Mouse (Mus musculus): ENCODE measurements around the gene Dnase1l1. TPM values are rescaled to one million over a fixed set of nuclear protein-coding genes. Genes with fewer than 3 reads are reported as not detected.
A peak's percentile ranks its signal among the peaks of the same experiment; 100 is the strongest.

Gene Dnase1l1
- polyA plus RNA-seq, 1 experiment from 2014 or later, result 5.7 TPM

DNA sequence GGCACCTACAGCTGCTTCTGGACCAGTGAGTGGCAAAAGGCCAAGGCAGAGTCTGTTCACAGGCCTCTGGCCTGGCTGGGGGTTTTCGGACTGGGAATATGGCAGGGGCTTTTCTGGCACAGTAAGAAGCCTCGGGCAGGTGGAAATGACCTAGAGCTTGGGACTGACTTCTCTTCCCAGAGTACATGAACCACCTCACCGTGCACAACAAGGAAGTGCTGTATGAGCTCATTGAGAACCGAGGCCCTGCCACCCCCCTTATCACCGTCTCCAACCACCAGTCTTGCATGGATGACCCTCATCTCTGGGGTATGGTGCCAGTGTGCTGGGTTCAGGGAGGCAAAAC is 928 bp upstream of the Dnase1l1 start:
- H3K4me3 ChIP-seq, result peak overlapping the region; percentile 57
- no peak overlapping the region for H3K27ac ChIP-seq
- H3K9me3 ChIP-seq, result no peaks in the 10 kb centered on the region
- peak overlapping the region; percentile 70 for H3K4me2 ChIP-seq (replicated peaks)
- 0 out of 2 replicates have a peak, but pooled peaks cover 7% of the 10 kb centered on the region for H3K4me1 ChIP-seq
- 43% methylated on average over 5 of the region's 5 CpGs for WGBS
- no peaks in the 10 kb centered on the region for H3K27me3 ChIP-seq (replicated peaks)
- ATAC-seq (ENCODE audit: low FRiP score, low read depth), result no peak; the same call in 1 of the 2 replicates
- H3K9ac ChIP-seq, result peak overlapping the region; percentile 69
- H3K36me3 ChIP-seq, result no peaks in the 10 kb centered on the region

GRCm38 (mm10) chrX:74282395-74283091 is 406 bp upstream of the Dnase1l1 start:
- peak overlapping the region; percentile 57 for H3K4me3 ChIP-seq
- H3K36me3 ChIP-seq, result no peaks in the 10 kb centered on the region
- no peaks in the 10 kb centered on the region for H3K27me3 ChIP-seq (replicated peaks)
- H3K27ac ChIP-seq, result no peak overlapping the region
- H3K9ac ChIP-seq, result peak overlapping the region; percentile 69
- 0 out of 2 replicates have a peak, but pooled peaks cover 7% of the 10 kb centered on the region for H3K4me1 ChIP-seq
- H3K9me3 ChIP-seq, result no peaks in the 10 kb centered on the region
- peak; percentile 85 for ATAC-seq (ENCODE audit: low FRiP score, low read depth)
- peak overlapping the region; percentile 70 for H3K4me2 ChIP-seq (replicated peaks)
- 24% methylated on average over 39 of the region's 39 CpGs for WGBS

DNA sequence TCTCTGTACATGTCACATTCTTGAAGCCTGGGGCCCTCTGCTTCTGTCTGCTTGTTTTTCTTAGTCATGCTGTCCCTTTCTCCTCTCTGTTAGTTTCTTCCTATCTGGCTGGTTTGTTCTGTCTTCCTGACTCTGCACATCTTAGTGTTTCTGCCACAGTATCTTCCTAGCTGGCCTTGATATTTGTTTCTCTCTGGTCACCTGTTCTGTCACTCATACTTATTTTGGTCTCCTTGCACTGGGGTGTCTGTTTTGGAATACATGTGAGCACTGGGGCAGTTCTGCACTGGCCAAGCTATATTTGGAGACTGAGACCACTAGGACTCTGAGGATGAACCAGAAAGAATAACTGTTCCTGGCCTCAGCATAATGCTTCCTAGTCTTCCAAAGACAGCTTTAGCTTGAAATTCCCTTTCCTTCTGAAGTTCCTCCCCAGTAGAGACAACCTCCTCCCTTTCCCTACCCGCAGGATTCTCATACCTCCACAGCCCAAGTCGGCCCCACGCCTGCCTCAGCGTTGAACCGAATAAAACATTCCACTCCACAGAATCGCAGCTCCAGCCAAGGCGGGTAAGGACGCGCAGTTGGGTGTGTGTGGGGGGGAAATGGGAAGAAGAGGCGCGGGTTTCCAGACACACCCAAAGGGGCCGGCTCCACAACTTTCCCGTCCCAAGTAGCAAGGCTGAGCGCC is 951 bp downstream of the Dnase1l1 start:
- Histone ChIP-seq H3K4me2 (replicated peaks) (peak overlapping the region; percentile 70), H3K9me3 (no peaks in the 10 kb centered on the region), H3K27ac (no peak overlapping the region), H3K9ac (peak overlapping the region; percentile 69; the same call in 1 of the 2 replicates), H3K4me3 (peak overlapping the region; percentile 57), H3K27me3 (replicated peaks) (no peaks in the 10 kb centered on the region), H3K36me3 (no peaks in the 10 kb centered on the region), H3K4me1 (0 out of 2 replicates have a peak, but pooled peaks cover 7% of the 10 kb centered on the region)
- WGBS, result 20% methylated on average over 14 of the region's 14 CpGs
- ATAC-seq (ENCODE audit: low FRiP score, low read depth), result no peak

DNA sequence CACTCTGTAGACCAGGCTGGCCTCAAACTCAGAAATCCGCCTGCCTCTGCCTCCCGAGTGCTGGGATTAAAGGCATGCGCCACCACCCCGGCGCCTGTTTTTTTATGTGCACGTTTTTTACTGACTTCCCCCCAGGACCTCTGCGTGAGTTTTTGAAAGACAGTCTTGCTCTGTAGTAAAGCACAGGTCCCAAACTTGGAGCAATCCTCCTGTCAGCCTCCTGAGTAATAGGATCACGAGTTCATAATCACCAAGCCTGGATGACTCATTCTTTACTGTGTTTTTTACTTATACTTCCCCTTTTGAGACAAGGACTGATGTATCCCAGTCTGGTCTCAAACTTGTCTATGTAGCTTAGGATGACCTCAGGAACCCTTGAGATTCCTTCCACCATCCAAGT is 4.2 kb downstream of the Dnase1l1 start:
- 76% methylated on average over 8 of the region's 8 CpGs for WGBS
- Histone ChIP-seq H3K9me3 (no peaks in the 10 kb centered on the region), H3K4me3 (no peak overlapping the region), H3K9ac (no peak overlapping the region), H3K4me1 (no peaks in the 10 kb centered on the region), H3K27ac (no peak overlapping the region), H3K4me2 (replicated peaks) (no peak overlapping the region), H3K36me3 (no peaks in the 10 kb centered on the region), H3K27me3 (replicated peaks) (no peaks in the 10 kb centered on the region)
- no peak for ATAC-seq (ENCODE audit: low FRiP score, low read depth)

- no peaks in the 10 kb centered on the region; the same call in 1 of the 2 replicates for H3K36me3 ChIP-seq
These were observed 8.5 kb downstream of the Dnase1l1 start for GRCm38 (mm10) chrX:74273422-74274322.

DNA sequence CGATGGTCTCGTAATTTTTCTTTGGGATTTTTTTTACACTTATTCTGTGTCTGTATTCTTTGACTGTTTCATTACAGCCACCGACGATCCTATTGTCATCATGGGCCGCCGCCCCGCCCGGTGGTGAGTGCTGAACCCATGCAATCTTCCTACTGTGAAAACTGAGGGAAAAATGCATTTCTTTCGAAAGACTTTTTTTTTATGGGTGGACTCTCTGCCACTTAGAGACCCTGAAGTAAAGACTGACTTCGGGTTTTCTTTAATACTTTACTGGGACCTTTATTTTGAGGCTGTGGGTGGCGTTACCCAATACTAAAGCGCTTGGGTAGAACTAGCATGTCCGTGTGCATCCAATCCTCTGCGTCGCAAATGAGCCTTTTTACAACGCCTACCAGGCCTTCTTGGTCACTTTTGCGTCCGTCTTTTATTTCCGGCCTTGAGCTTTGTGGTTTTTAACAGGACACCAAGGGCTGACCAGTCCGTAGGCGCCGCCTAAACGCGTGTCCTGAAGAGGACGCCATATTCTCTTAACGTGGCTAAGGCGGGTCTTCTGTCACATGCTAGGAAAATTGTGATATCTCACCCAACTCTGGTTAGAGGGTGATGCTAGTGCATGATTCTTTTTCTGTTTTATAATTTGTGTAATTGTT is 11.1 kb downstream of the Dnase1l1 start:
- H3K9me3 ChIP-seq, result no peaks in the 10 kb centered on the region
- no peaks in the 10 kb centered on the region for H3K27me3 ChIP-seq (replicated peaks)
- ATAC-seq (ENCODE audit: low FRiP score, low read depth), result no peak
- no peaks in the 10 kb centered on the region; the same call in 1 of the 2 replicates for H3K36me3 ChIP-seq
- no peak overlapping the region for H3K27ac ChIP-seq
- H3K4me2 ChIP-seq (replicated peaks), result peak overlapping the region; percentile 62
- H3K4me3 ChIP-seq, result peak overlapping the region; percentile 49
- no peaks in the 10 kb centered on the region for H3K4me1 ChIP-seq
- peak overlapping the region; percentile 72 for H3K9ac ChIP-seq
- WGBS, result 12% methylated on average over 27 of the region's 27 CpGs

More at GRCm38 (mm10) chrX:74273422-74274322, 8.5 kb downstream of the Dnase1l1 start:
- ATAC-seq (ENCODE audit: low FRiP score, low read depth), result no peak
- Histone ChIP-seq H3K4me1 (no peaks in the 10 kb centered on the region), H3K9me3 (no peaks in the 10 kb centered on the region), H3K4me2 (replicated peaks) (no peak overlapping the region), H3K9ac (no peak overlapping the region), H3K27me3 (replicated peaks) (no peaks in the 10 kb centered on the region), H3K4me3 (no peak overlapping the region), H3K27ac (no peak overlapping the region)
- 28% methylated on average over 10 of the region's 10 CpGs for WGBS

DNA sequence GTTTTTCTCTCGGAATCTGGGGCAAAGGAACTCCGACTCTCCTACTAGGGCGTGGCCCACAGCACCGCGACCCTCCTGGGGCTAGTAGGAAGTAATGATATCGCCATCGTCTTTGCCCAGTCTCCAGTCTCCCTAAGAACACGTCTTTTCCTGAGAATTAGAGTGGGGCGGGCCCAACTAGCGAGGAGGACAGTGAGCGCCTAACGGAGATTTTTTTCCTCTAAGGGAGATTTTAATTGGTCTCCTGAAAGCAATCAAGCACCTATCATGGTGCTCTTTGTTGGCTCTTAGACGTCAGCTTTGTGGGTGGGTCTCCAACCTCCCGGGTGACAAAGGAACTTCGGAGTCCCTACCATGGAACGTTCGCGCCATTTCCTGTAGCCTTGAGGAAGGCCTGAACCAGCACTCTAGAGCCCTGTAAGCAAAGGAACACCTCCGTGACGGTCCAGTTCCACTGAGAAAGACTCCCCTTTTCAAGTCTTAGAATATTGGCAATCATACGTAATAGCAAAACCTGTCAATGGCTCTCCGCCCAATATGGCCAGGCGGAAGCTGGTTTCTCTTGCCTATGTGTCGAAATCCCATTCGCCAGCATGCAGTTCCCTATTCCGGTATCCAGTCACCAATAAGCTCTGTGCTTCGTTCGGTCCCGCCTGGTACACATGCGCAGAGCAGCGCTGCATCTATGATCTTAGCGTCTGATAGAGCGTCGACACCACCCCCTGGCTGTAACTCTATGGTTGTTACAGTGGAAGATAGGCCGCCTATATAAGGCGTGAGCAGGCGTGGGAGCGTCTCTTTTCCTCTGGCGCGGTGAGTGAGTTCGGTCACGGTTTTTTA is 11.9 kb downstream of the Dnase1l1 start, which contains the start of gene Rpl10:
Gene Rpl10 (plus strand): TSS at position 751 of the 840 bp plus-strand sequence.
- H3K27ac ChIP-seq, result peak within 1 kb of the TSS; percentile 75; the same call in 1 of the 2 replicates
- ATAC-seq (ENCODE audit: low FRiP score, low read depth), result peak; percentile 95
- H3K4me1 ChIP-seq, result no peaks in the 10 kb centered on the region
- peak within 1 kb of the TSS; percentile 62 for H3K4me2 ChIP-seq (replicated peaks)
- H3K9me3 ChIP-seq, result no peaks in the 10 kb centered on the region
- H3K27me3 ChIP-seq (replicated peaks), result no peaks in the 10 kb centered on the region
- H3K9ac ChIP-seq, result peak within 1 kb of the TSS; percentile 72
- peak within 1 kb of the TSS; percentile 49 for H3K4me3 ChIP-seq
- H3K36me3 ChIP-seq, result no peaks in the 10 kb centered on the region; the same call in 1 of the 2 replicates
- 16% methylated on average over 42 of the region's 42 CpGs for WGBS

DNA sequence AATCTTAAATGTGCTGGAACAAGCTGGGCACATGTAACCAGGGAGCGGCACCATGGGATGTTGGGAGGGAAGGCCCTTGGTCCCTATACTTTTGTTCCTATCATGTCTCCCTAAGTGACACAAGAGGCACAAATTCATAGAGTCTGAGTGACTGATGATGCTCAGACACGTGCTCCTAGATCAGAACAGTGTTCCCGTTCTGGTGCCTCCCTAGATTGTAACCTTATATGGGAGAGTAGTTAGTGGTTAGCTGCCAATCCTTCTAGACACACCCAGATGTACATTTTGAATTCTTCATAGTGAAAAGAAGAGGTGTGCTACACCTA is 12.4 kb downstream of the Dnase1l1 start:
- Histone ChIP-seq H3K27me3 (replicated peaks) (no peaks in the 10 kb centered on the region), H3K9ac (peak overlapping the region; percentile 56), H3K36me3 (no peaks in the 10 kb centered on the region; the same call in 1 of the 2 replicates), H3K4me2 (replicated peaks) (peak overlapping the region; percentile 55), H3K27ac (peak overlapping the region; percentile 75; the same call in 1 of the 2 replicates), H3K4me1 (no peaks in the 10 kb centered on the region), H3K9me3 (no peaks in the 10 kb centered on the region), H3K4me3 (peak overlapping the region; percentile 49)
- peak; percentile 35 for ATAC-seq (ENCODE audit: low FRiP score, low read depth)
- 18% methylated on average over 3 of the region's 3 CpGs for WGBS

DNA sequence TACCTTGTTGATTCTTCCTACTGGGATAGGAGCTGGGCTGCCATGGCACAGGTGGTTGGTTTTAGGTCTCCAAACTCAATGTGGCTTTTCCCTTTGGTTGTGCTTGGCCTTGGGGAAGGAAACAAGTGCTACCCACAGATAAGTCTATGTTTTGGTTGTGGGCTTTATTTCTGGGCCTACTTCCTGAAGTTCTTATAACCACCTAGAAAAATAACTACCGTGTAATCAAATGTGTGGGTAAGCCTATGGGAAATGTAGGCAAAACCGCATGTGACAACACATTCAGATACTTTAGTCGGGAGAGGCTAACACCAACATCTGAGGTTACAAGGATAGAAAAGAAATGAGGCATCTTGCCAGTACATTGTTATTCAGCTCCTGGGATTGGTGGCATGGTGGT is 24.4 kb downstream of the Dnase1l1 start:
- Histone ChIP-seq H3K27me3 (replicated peaks) (no peaks in the 10 kb centered on the region), H3K9ac (no peak overlapping the region), H3K4me2 (replicated peaks) (no peak overlapping the region), H3K4me3 (no peak overlapping the region), H3K36me3 (peaks cover 9% of the 10 kb centered on the region; the same call in 1 of the 2 replicates), H3K27ac (no peak overlapping the region), H3K4me1 (peaks cover 5% of the 10 kb centered on the region; the same call in 1 of the 2 replicates), H3K9me3 (no peaks in the 10 kb centered on the region)
- no peak for ATAC-seq (ENCODE audit: low FRiP score, low read depth)
- 97% methylated on average over 3 of the region's 3 CpGs for WGBS

DNA sequence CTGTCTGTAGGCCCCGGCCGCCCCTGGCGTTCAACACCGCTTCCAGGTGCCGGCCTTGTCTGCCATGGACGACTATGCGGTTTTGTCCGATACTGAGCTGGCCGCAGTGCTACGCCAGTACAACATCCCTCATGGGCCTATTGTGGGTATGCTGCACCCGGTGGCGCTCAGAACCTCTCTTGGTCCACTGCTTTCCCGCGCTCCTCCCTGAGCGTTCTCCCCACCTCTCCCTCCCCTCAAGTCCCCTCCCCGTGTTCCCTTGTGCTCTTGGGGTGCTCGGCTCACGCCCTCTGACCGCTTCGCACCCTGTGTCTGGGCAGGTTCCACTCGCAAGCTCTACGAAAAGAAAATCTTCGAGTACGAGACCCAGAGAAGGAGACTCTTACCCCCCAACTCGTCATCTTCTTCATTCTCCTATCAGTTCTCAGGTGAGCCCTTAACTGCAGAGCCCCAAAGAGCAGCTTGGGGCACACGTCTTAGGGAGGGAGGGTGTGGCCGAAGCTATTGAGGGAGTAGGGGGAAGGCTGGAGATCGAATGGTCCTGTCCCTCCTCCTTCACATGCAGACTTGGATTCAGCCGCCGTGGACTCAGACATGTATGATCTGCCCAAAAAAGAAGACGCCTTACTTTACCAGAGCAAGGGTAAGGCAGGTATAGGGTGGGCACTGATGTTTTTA is 27.1 kb downstream of the Dnase1l1 start:
- Histone ChIP-seq H3K27ac (peak overlapping the region; percentile 65), H3K4me3 (peak overlapping the region; percentile 54), H3K4me1 (peaks cover 5% of the 10 kb centered on the region; the same call in 1 of the 2 replicates), H3K27me3 (replicated peaks) (no peaks in the 10 kb centered on the region), H3K9me3 (no peaks in the 10 kb centered on the region), H3K4me2 (replicated peaks) (peak overlapping the region; percentile 62), H3K36me3 (peaks cover 9% of the 10 kb centered on the region; the same call in 1 of the 2 replicates), H3K9ac (peak overlapping the region; percentile 74)
- peak; percentile 73 for ATAC-seq (ENCODE audit: low FRiP score, low read depth)
- WGBS, result 25% methylated on average over 31 of the region's 31 CpGs

Measured in neural tube, embryonic 12.5 days (tissue).